Mouse (Mus musculus) embryonic fibroblast, embryonic 13.5 days (primary cell): ENCODE data around the gene Camk1d. TPM values are rescaled to one million over a fixed set of nuclear protein-coding genes. Genes with fewer than 3 reads are reported as not detected.

ENCODE experiments used
- H3K27ac ChIP-seq: 2 replicates; pipeline ENCODE4 v1.5.1; 2012; ENCODE audit warnings: low read length, control low read depth, inconsistent platforms; ENCODE audit not compliant: insufficient read depth
- H3K4me1 ChIP-seq: 2 replicates; pipeline ENCODE4 v1.6.1; 2011; ENCODE audit warnings: low read length; ENCODE audit not compliant: control insufficient read depth, insufficient read depth
- H3K4me3 ChIP-seq: 2 replicates; pipeline ENCODE4 v1.5.1; 2011; ENCODE audit warnings: mild to moderate bottlenecking, control low read depth, low read length; ENCODE audit not compliant: insufficient read depth
- CTCF ChIP-seq: IDR thresholded peaks from 2 replicates; pipeline ENCODE4 v1.5.1; 2011; ENCODE audit warnings: mild to moderate bottlenecking, control low read depth, low read length, moderate library complexity, borderline replicate concordance; ENCODE audit not compliant: insufficient read depth
- POLR2A ChIP-seq: IDR thresholded peaks from 2 replicates; pipeline ENCODE4 v1.6.1; 2011; ENCODE audit warnings: low read depth, mild to moderate bottlenecking, control low read depth, low read length, moderate library complexity
- polyA plus RNA-seq: library from polyadenylated mRNA; stranded (reverse); fragments of >200 nt; gene quantifications from 2 replicates; pipeline ENCODE4 v1.2.4, GENCODE M21; 2011; ENCODE audit warnings: low read depth; ENCODE audit not compliant: missing spikeins, insufficient read length

Gene Camk1d
- polyA plus RNA-seq, 1 experiment: 4.3 TPM

GRCm38 (mm10) chr2:5681302-5681701 is 33.0 kb downstream of the Camk1d start:
- no peak overlapping the region for H3K27ac ChIP-seq
- H3K4me3 ChIP-seq: no peak overlapping the region
- no peaks in the 10 kb centered on the region for H3K4me1 ChIP-seq
- no peak for TF ChIP-seq CTCF
- TF ChIP-seq POLR2A: no peak

- H3K4me3 ChIP-seq: no peak overlapping the region
- TF ChIP-seq POLR2A (no peak), CTCF (no peak)
- no peak overlapping the region for H3K27ac ChIP-seq
- H3K4me1 ChIP-seq: no peaks in the 10 kb centered on the region
These were observed 35.3 kb downstream of the Camk1d start for GRCm38 (mm10) chr2:5679055-5679454.

GRCm38 (mm10) chr2:5677472-5677871 is 36.8 kb downstream of the Camk1d start:
- no peak overlapping the region for H3K27ac ChIP-seq
- TF ChIP-seq POLR2A (no peak), CTCF (no peak)

GRCm38 (mm10) chr2:5676786-5677185 is 37.5 kb downstream of the Camk1d start:
- H3K27ac ChIP-seq: no peak overlapping the region
- TF ChIP-seq CTCF: no peak
- TF ChIP-seq POLR2A: no peak

More at GRCm38 (mm10) chr2:5677472-5677871, 36.8 kb downstream of the Camk1d start:
- Histone ChIP-seq H3K4me3 (no peak overlapping the region), H3K4me1 (no peaks in the 10 kb centered on the region)

GRCm38 (mm10) chr2:5676143-5676483 is 38.2 kb downstream of the Camk1d start:
- H3K4me3 ChIP-seq: no peak overlapping the region
- no peaks in the 10 kb centered on the region for H3K4me1 ChIP-seq
- TF ChIP-seq CTCF: no peak
- no peak for TF ChIP-seq POLR2A
- H3K27ac ChIP-seq: no peak overlapping the region

More at GRCm38 (mm10) chr2:5676786-5677185, 37.5 kb downstream of the Camk1d start:
- H3K4me3 ChIP-seq: no peak overlapping the region
- no peaks in the 10 kb centered on the region for H3K4me1 ChIP-seq

- no peak overlapping the region for H3K27ac ChIP-seq
- no peaks in the 10 kb centered on the region for H3K4me1 ChIP-seq
- H3K4me3 ChIP-seq: no peak overlapping the region
- TF ChIP-seq POLR2A (no peak), CTCF (no peak)
These were observed 38.7 kb downstream of the Camk1d start for GRCm38 (mm10) chr2:5675431-5676142.

GRCm38 (mm10) chr2:5674512-5674911 is 39.8 kb downstream of the Camk1d start:
- TF ChIP-seq POLR2A (no peak), CTCF (no peak)
- no peaks in the 10 kb centered on the region for H3K4me1 ChIP-seq
- H3K4me3 ChIP-seq: no peak overlapping the region
- no peak overlapping the region for H3K27ac ChIP-seq

- no peak overlapping the region for H3K27ac ChIP-seq
- H3K4me1 ChIP-seq: no peaks in the 10 kb centered on the region
- no peak for TF ChIP-seq POLR2A
- TF ChIP-seq CTCF: no peak
These were observed 40.5 kb downstream of the Camk1d start for GRCm38 (mm10) chr2:5673816-5674215.

GRCm38 (mm10) chr2:5672906-5673589 is 41.3 kb downstream of the Camk1d start:
- Histone ChIP-seq H3K4me3 (no peak overlapping the region), H3K27ac (no peak overlapping the region), H3K4me1 (no peaks in the 10 kb centered on the region)
- no peak for TF ChIP-seq POLR2A
- TF ChIP-seq CTCF: no peak

More at GRCm38 (mm10) chr2:5673816-5674215, 40.5 kb downstream of the Camk1d start:
- H3K4me3 ChIP-seq: no peak overlapping the region

GRCm38 (mm10) chr2:5670146-5670545 is 44.2 kb downstream of the Camk1d start:
- H3K4me1 ChIP-seq: no peaks in the 10 kb centered on the region
- no peak overlapping the region for H3K4me3 ChIP-seq
- TF ChIP-seq POLR2A (no peak), CTCF (no peak)
- H3K27ac ChIP-seq: no peak overlapping the region
